Mouse (Mus musculus) lung, embryonic 14.5 days (tissue): ENCODE data around the gene Rfwd3. TPM values are rescaled to one million over a fixed set of nuclear protein-coding genes. Genes with fewer than 3 reads are reported as not detected.
"Not testable (repeated sequence)": the region's sequence is repeated elsewhere in the genome, so short reads cannot be mapped to it uniquely, and the experiment has no call there.

Experiments used
- ATAC-seq: fragments of 200-750 bp; cut with Nextera tagmentation; 2 replicates; pipeline ENCODE4 v1.8.0; 2017; ENCODE audit warnings: mild to moderate bottlenecking, moderate TSS enrichment, moderate library complexity; ENCODE audit not compliant: insufficient read depth
- DNase-seq: peaks from one replicate; pipeline ENCODE4 v3.0.0-alpha.2; 2015
- H3K27ac ChIP-seq: fragments of 300-500 bp; sonication (generic); 2 replicates; pipeline ENCODE4 v1.5.1; 2014; ENCODE audit warnings: low read depth, mild to moderate bottlenecking, moderate library complexity
- H3K27me3 ChIP-seq: fragments of 300-500 bp; sonication (generic); 2 replicates; pipeline ENCODE4 v1.6.1; 2014; ENCODE audit warnings: low read length, control low read depth; ENCODE audit not compliant: insufficient read depth
- H3K36me3 ChIP-seq: fragments of 300-500 bp; sonication (generic); 2 replicates; pipeline ENCODE4 v1.6.1; 2014; ENCODE audit warnings: control low read depth; ENCODE audit not compliant: insufficient read depth
- H3K4me1 ChIP-seq: fragments of 300-500 bp; sonication (generic); 2 replicates; pipeline ENCODE4 v1.6.1; 2014; ENCODE audit warnings: antibody characterized with exemption, control low read depth; ENCODE audit not compliant: insufficient read depth
- H3K4me2 ChIP-seq: fragments of 300-500 bp; sonication (generic); 2 replicates; pipeline ENCODE4 v1.6.1; 2014; ENCODE audit warnings: mild to moderate bottlenecking
- H3K4me3 ChIP-seq: fragments of 300-500 bp; sonication (generic); 2 replicates; pipeline ENCODE4 v1.5.1; 2014; ENCODE audit warnings: low read depth, low read length
- H3K9ac ChIP-seq: fragments of 300-500 bp; sonication (generic); 2 replicates; pipeline ENCODE4 v1.6.1; 2014
- H3K9me3 ChIP-seq: fragments of 300-500 bp; sonication (generic); 2 replicates; pipeline ENCODE4 v1.6.1; 2016; ENCODE audit warnings: low read depth, low read length, control low read depth
- CTCF ChIP-seq: IDR thresholded peaks from 2 replicates; pipeline ENCODE4 v1.5.1; 2016; ENCODE audit warnings: antibody characterized with exemption, low read depth
- WGBS: fragments of 180-500 bp; shearing (Covaris S2); extraction: QIAGEN DNeasy Blood & Tissue Kit; methylation state at CpG from one replicate; pipeline ENCODE4 v1.1.7; 2014; 5-methylcytosine and 5-hydroxymethylcytosine counted together
- polyA plus RNA-seq: library from polyadenylated mRNA; unstranded; fragments of >200 nt; fragmentation: Nextera tagmentation; extraction: Ambion mirVana; gene quantifications from 2 replicates; pipeline ENCODE4 v1.2.1, GENCODE M21; 2014

The Rfwd3 gene
- polyA plus RNA-seq, 1 experiment from 2014 or later = 82.6 TPM

DNA sequence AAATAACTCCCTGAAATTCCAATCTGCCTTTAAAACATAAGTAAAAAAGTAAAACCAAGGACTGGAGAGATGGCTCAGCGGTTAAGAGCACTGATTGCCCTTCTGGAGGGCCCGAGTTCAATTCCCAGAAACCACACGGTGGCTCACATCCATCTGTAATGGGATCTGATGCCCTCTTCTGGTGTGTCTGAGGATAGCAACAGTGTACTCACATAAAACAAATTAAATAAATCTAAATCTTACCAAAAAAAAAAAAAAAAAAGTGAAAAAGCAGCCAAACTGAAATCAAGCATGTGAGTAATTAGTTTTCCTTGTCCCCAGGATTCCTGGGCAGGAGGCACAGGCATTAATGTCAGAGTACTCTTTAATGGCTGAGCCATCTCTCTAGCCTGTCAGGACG, 36.7 kb upstream of the Rfwd3 start:
- Histone ChIP-seq H3K27ac (no peak overlapping the region), H3K27me3 (0 out of 2 replicates have a peak, but pooled peaks cover 4% of the 10 kb centered on the region), H3K4me3 (no peak overlapping the region), H3K9ac (no peak overlapping the region), H3K9me3 (no peaks in the 10 kb centered on the region), H3K4me1 (0 out of 2 replicates have a peak, but pooled peaks cover 4% of the 10 kb centered on the region), H3K36me3 (no peaks in the 10 kb centered on the region), H3K4me2 (no peak overlapping the region)
- ATAC-seq = no peak
- no peak for TF ChIP-seq CTCF
- DNase-seq = no peak
- 83% methylated on average over 4 of the region's 4 CpGs for WGBS

GRCm38 (mm10) chr8:111325222-111325790, 25.3 kb upstream of the Rfwd3 start:
- Histone ChIP-seq H3K4me3 (no peak overlapping the region), H3K9me3 (no peaks in the 10 kb centered on the region), H3K4me1 (no peaks in the 10 kb centered on the region), H3K36me3 (no peaks in the 10 kb centered on the region), H3K27ac (no peak overlapping the region), H3K9ac (no peak overlapping the region), H3K4me2 (no peak overlapping the region), H3K27me3 (no peaks in the 10 kb centered on the region)
- ATAC-seq (no peak), DNase-seq (no peak)
- TF ChIP-seq CTCF = no peak
- WGBS = 74% methylated on average over 6 of the region's 6 CpGs

DNA sequence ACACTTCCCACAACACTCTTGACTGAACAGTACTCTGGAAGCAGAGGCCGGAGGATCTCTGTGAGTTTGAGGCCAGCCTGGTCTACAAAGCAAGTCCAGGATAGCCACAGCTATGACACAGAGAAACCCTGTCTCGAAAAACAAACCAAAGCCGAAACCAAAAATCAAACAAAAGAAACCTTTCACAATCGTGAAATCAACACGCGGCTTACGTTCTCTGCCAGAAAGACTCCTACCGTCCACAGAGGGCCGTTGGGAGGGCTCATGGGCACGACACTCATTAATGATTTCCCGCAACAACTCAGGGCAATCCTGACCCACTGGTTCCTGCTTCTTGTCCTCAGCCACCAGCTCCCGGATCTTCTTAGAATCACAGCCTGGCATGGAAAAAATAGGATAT, 14.7 kb upstream of the Rfwd3 start:
- Histone ChIP-seq H3K9me3 (no peaks in the 10 kb centered on the region), H3K27ac (no peak overlapping the region), H3K4me3 (no peak overlapping the region), H3K4me2 (no peak overlapping the region), H3K4me1 (no peaks in the 10 kb centered on the region), H3K27me3 (no peaks in the 10 kb centered on the region), H3K9ac (no peak overlapping the region), H3K36me3 (no peaks in the 10 kb centered on the region)
- no peak for ATAC-seq
- TF ChIP-seq CTCF = no peak
- WGBS = 82% methylated on average over 12 of the region's 12 CpGs
- DNase-seq = no peak

DNA sequence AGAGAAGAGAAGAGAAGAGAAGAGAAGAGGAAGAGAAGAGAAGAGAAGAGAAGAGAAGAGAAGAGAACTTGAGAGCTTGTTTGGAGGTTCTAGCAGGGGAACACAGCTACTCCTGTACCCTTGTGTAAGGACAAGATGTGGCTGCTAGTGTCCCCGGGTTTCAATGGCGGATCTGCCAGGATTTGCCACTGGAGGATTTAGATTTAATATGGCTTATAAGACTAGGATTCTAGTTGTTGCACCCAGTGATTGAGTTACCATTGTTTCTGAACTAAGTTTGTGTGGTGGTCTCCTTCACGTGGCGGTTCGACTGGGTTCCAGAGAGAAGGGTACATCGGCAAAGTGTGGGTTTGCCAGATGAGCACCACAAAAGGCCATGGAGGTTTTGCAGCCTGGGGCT, 13.9 kb upstream of the Rfwd3 start:
- H3K9ac ChIP-seq, H3K4me1 ChIP-seq, DNase-seq, H3K36me3 ChIP-seq, H3K4me2 ChIP-seq, ATAC-seq, H3K27me3 ChIP-seq, H3K9me3 ChIP-seq, H3K4me3 ChIP-seq, H3K27ac ChIP-seq: not testable (repeated sequence)
- WGBS = 91% methylated on average over 6 of the region's 6 CpGs

DNA sequence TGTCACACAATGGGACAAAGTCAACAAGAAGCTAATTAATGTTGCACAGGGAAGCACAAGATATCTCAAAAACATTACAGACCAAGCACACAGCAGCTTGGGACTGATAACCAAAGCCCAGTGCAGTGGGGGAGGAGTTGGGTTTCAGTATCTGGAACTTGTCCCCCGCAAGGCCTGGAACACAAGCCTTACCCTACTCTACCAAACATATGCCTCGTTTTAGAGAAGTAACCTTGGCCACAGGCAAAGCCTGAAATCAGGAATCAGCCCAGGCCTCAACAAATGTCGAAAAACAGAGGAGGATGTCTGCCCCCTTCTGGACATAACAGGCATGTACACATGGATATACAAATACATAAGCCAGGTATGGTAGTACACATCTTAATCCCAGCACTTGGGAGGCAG, 12.7 kb upstream of the Rfwd3 start:
- WGBS = 74% methylated on average over 3 of the region's 3 CpGs
- no peaks in the 10 kb centered on the region for H3K4me1 ChIP-seq
- ATAC-seq (no peak), DNase-seq (peak; percentile 11)
- TF ChIP-seq CTCF = peak; percentile 32; the same call in 1 of the 2 replicates
- no peaks in the 10 kb centered on the region for H3K36me3 ChIP-seq
- H3K27me3 ChIP-seq = no peaks in the 10 kb centered on the region
- no peak overlapping the region for H3K4me2 ChIP-seq
- no peak overlapping the region for H3K9ac ChIP-seq
- no peak overlapping the region for H3K27ac ChIP-seq
- H3K4me3 ChIP-seq = no peak overlapping the region
- H3K9me3 ChIP-seq = no peaks in the 10 kb centered on the region

DNA sequence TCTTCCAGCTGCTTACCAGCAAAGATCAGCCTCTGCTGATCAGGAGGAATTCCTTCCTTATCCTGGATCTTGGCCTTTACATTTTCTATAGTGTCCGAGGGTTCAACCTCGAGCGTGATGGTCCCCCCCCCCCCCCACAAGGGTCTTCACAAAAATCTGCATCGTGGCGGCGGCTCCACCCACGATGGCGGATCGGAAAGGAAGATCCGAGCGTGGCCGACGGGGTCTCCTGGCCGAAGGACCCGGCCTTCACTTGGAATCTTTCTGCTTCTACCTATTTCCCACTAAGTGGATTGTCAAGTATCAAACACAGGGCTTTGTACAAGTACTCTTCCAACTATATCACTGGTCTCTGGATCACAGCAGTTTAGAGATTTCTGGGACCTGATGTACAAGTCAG, 10.0 kb upstream of the Rfwd3 start:
- ATAC-seq = not testable (repeated sequence)

DNA sequence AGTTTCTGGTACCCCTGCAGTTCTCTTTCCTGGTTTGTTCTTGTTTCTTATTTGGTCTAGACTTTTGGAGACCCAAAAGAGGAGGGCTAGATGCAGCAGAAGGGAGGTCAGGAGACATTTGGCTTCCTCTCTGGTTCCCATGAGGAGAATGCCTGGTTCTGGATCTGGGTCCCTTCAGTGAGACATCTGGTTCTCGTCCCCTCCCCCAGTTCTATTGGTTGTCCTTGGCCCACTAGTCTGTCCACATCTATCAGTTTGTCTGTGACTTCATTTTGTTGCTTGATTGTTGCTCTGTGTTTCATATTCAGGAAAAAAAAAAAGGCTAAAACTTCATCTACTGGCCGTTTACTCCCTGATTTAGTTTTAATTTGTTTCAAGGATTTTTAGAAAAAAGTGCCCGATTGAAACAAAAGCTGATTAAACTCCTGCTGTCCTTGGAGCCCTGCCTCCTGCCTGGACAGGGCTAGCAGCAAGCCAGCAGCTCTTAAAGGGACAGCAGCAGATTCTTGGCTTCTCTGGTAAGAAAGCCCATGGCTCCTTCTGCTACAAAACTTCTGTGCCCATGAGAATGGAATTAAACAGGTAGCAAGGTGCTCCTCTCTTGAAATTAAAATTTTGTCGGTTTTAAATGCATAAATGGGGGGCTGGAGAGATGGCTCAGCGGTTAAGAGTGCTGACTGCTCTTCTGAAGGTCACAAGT, 5.2 kb upstream of the Rfwd3 start:
- H3K27ac ChIP-seq = no peak overlapping the region
- ATAC-seq = no peak
- H3K4me1 ChIP-seq = no peaks in the 10 kb centered on the region
- no peaks in the 10 kb centered on the region for H3K36me3 ChIP-seq
- no peaks in the 10 kb centered on the region for H3K9me3 ChIP-seq
- peak; percentile 24 for DNase-seq
- no peak for TF ChIP-seq CTCF
- no peak overlapping the region for H3K4me3 ChIP-seq
- H3K4me2 ChIP-seq = no peak overlapping the region
- H3K27me3 ChIP-seq = no peaks in the 10 kb centered on the region
- whole genome bisulfite sequencing = 26% methylated on average over 5 of the region's 5 CpGs
- H3K9ac ChIP-seq = no peak overlapping the region

More for the DNA sequence above, 10.0 kb upstream of the Rfwd3 start:
- H3K9ac ChIP-seq, H3K4me1 ChIP-seq, DNase-seq, H3K4me2 ChIP-seq, H3K27ac ChIP-seq, H3K27me3 ChIP-seq, H3K4me3 ChIP-seq, H3K36me3 ChIP-seq, H3K9me3 ChIP-seq: not testable (repeated sequence)
- 85% methylated on average over 15 of the region's 15 CpGs for WGBS
